Comparison of ENCODE assay signal across 7 mouse cellular contexts in genomic region chr12:29290591-29291351, GRCm38 (mm10).
A peak's percentile ranks its signal among the peaks of the same experiment; 100 is the strongest.
DNase-seq lines count a peak whose midpoint lies in the region; ATAC-seq and TF ChIP-seq lines count a peak whose summit lies in the region.

No protein-coding gene starts in this region.

- peak; percentile 89 for TF ChIP-seq POLR2A in heart, adult 2 months (IDR thresholded peaks at IDR 0.05; ENCODE audit: insufficient read depth, low read depth, low read length)
- TF ChIP-seq POLR2A in kidney, adult 2 months (IDR thresholded peaks at IDR 0.05; ENCODE audit: low read depth, low read length) = peak; percentile 77
- TF ChIP-seq POLR2A in small intestine, adult 2 months (IDR thresholded peaks at IDR 0.05; ENCODE audit: low read depth, low read length) = peak; percentile 71; the same call in 1 of the 2 replicates

- H3K4me1 ChIP-seq in embryonic facial prominence, embryonic 12.5 days = no peaks in the 10 kb centered on the region
- H3K4me1 ChIP-seq in heart, adult 2 months (ENCODE audit: control insufficient read depth, insufficient read depth, low read length) = peaks cover 3% of the 10 kb centered on the region
- H3K4me1 ChIP-seq in kidney, adult 2 months (ENCODE audit: control insufficient read depth, insufficient read depth, low read length) = no peaks in the 10 kb centered on the region; the same call in 1 of the 2 replicates
- H3K4me1 ChIP-seq in limb, embryonic 11.5 days (ENCODE audit: control insufficient read depth, insufficient read depth, low read length) = peaks cover 4% of the 10 kb centered on the region; the same call in 1 of the 2 replicates
- peaks cover 10% of the 10 kb centered on the region for H3K4me1 ChIP-seq in midbrain, embryonic 13.5 days (replicated peaks)
- H3K4me1 ChIP-seq in small intestine, adult 2 months (ENCODE audit: control insufficient read depth, insufficient read depth, insufficient read length, low read length) = peaks cover 4% of the 10 kb centered on the region; the same call in 1 of the 2 replicates

- no peaks in the 10 kb centered on the region for H3K9me3 ChIP-seq in embryonic facial prominence, embryonic 12.5 days
- H3K9me3 ChIP-seq in limb, embryonic 11.5 days (ENCODE audit: control insufficient read depth, low read length) = no peaks in the 10 kb centered on the region
- H3K9me3 ChIP-seq in midbrain, embryonic 13.5 days = no peaks in the 10 kb centered on the region

- peak overlapping the region; percentile 70 for H3K27ac ChIP-seq in embryonic facial prominence, embryonic 12.5 days
- H3K27ac ChIP-seq in heart, adult 2 months = peak overlapping the region; percentile 78
- H3K27ac ChIP-seq in kidney, adult 2 months (ENCODE audit: insufficient read depth, low read depth, low read length) = peak overlapping the region; percentile 45
- H3K27ac ChIP-seq in limb, embryonic 11.5 days (replicated peaks; ENCODE audit: low read depth, low read length) = 0 out of 2 replicates have a peak overlapping the region, but pooled peaks have one; percentile 21
- peak overlapping the region; percentile 82 for H3K27ac ChIP-seq in midbrain, embryonic 13.5 days
- peak overlapping the region; percentile 36 for H3K27ac ChIP-seq in small intestine, adult 2 months (ENCODE audit: insufficient read depth, low read depth, low read length)

- ATAC-seq in embryonic facial prominence, embryonic 12.5 days (ENCODE audit: insufficient number of reproducible peaks, insufficient read depth, low FRiP score, low TSS enrichment) = peak; percentile 99
- peak; percentile 100 for ATAC-seq in limb, embryonic 11.5 days (ENCODE audit: insufficient number of reproducible peaks, low FRiP score, low TSS enrichment, low read depth)
- peak; percentile 100 for ATAC-seq in midbrain, embryonic 13.5 days

- no peak for TF ChIP-seq EP300 in heart, adult 2 months (IDR thresholded peaks at IDR 0.05; ENCODE audit: insufficient read depth, low read depth, low read length)

- WGBS in embryonic facial prominence, embryonic 12.5 days = 12% methylated on average over 23 of the region's 23 CpGs
- WGBS in heart, adult 2 months = 12% methylated on average over 23 of the region's 23 CpGs
- WGBS in kidney, adult 2 months = 6% methylated on average over 23 of the region's 23 CpGs
- WGBS in limb, embryonic 11.5 days = 18% methylated on average over 23 of the region's 23 CpGs
- 11% methylated on average over 23 of the region's 23 CpGs for WGBS in midbrain, embryonic 13.5 days
- 3% methylated on average over 23 of the region's 23 CpGs for WGBS in small intestine, adult 2 months

- H3K27me3 ChIP-seq in embryonic facial prominence, embryonic 12.5 days = no peaks in the 10 kb centered on the region
- no peaks in the 10 kb centered on the region for H3K27me3 ChIP-seq in heart, adult 2 months (ENCODE audit: control insufficient read depth, insufficient read depth, low read length)
- H3K27me3 ChIP-seq in kidney, adult 2 months (replicated peaks; ENCODE audit: control insufficient read depth, insufficient read depth, low read length) = no peaks in the 10 kb centered on the region
- no peaks in the 10 kb centered on the region for H3K27me3 ChIP-seq in limb, embryonic 11.5 days (ENCODE audit: control insufficient read depth, insufficient read depth, low read length)
- H3K27me3 ChIP-seq in midbrain, embryonic 13.5 days = no peaks in the 10 kb centered on the region
- no peaks in the 10 kb centered on the region for H3K27me3 ChIP-seq in small intestine, adult 2 months (ENCODE audit: control insufficient read depth, insufficient read depth, low read length)

- TF ChIP-seq CTCF in heart, adult 2 months (IDR thresholded peaks at IDR 0.05) = peak; percentile 29
- no peak for TF ChIP-seq CTCF in kidney, adult 2 months (conservative IDR thresholded peaks at IDR 0.05; ENCODE audit: insufficient read depth, insufficient read length, low read depth, low read length)
- TF ChIP-seq CTCF in small intestine, adult 2 months (IDR thresholded peaks at IDR 0.05; ENCODE audit: extremely low read depth, insufficient read length, insufficient replicate concordance, low read depth, low read length) = no peak

- H3K4me2 ChIP-seq in embryonic facial prominence, embryonic 12.5 days (replicated peaks) = peak overlapping the region; percentile 51
- peak overlapping the region; percentile 46 for H3K4me2 ChIP-seq in limb, embryonic 11.5 days (ENCODE audit: low read depth, severe bottlenecking)
- peak overlapping the region; percentile 52 for H3K4me2 ChIP-seq in midbrain, embryonic 13.5 days (replicated peaks)

- peak overlapping the region; percentile 33 for H3K4me3 ChIP-seq in embryonic facial prominence, embryonic 12.5 days
- peak overlapping the region; percentile 47 for H3K4me3 ChIP-seq in heart, adult 2 months
- H3K4me3 ChIP-seq in kidney, adult 2 months (ENCODE audit: insufficient read depth, low read depth, low read length) = peak overlapping the region; percentile 31
- peak overlapping the region; percentile 24 for H3K4me3 ChIP-seq in limb, embryonic 11.5 days (ENCODE audit: low read depth, low read length)
- peak overlapping the region; percentile 18 for H3K4me3 ChIP-seq in midbrain, embryonic 13.5 days (replicated peaks)
- H3K4me3 ChIP-seq in small intestine, adult 2 months (ENCODE audit: low read depth, low read length) = peak overlapping the region; percentile 51

- intact Hi-C loops in heart, adult 2 months (cut with DNase I) = no loop called here

- peak overlapping the region; percentile 45 for H3K9ac ChIP-seq in embryonic facial prominence, embryonic 12.5 days
- H3K9ac ChIP-seq in heart, adult 2 months (ENCODE audit: low read depth, low read length) = peak overlapping the region; percentile 57
- H3K9ac ChIP-seq in limb, embryonic 11.5 days (ENCODE audit: low read length) = peak overlapping the region; percentile 49
- H3K9ac ChIP-seq in midbrain, embryonic 13.5 days (replicated peaks) = peak overlapping the region; percentile 57

- DNase-seq in adrenal gland, postnatal 36 days = peak; percentile 94 to 96
- DNase-seq in heart, adult 2 months = peak; percentile 90 to 96
- peak; percentile 98 for DNase-seq in kidney, adult 2 months
- DNase-seq in limb, embryonic 11.5 days (ENCODE audit: low spot score) = peak; percentile 94

- H3K79me2 ChIP-seq in heart, adult 2 months (replicated peaks; ENCODE audit: control insufficient read depth, insufficient read depth, low read length) = no peaks in the 10 kb centered on the region

- no peaks in the 10 kb centered on the region for H3K36me3 ChIP-seq in embryonic facial prominence, embryonic 12.5 days
- no peaks in the 10 kb centered on the region for H3K36me3 ChIP-seq in heart, adult 2 months (ENCODE audit: control insufficient read depth, insufficient read depth, low read length)
- no peaks in the 10 kb centered on the region for H3K36me3 ChIP-seq in kidney, adult 2 months (ENCODE audit: control insufficient read depth, insufficient read depth, low read length)
- no peaks in the 10 kb centered on the region for H3K36me3 ChIP-seq in limb, embryonic 11.5 days (ENCODE audit: control insufficient read depth, insufficient read depth, low read length)
- no peaks in the 10 kb centered on the region for H3K36me3 ChIP-seq in midbrain, embryonic 13.5 days
- no peaks in the 10 kb centered on the region for H3K36me3 ChIP-seq in small intestine, adult 2 months (ENCODE audit: control insufficient read depth, insufficient read depth, low read length)

Comparison
In these comparisons a context has a peak if more than half of its experiments do, and no peak if none do; other contexts are left out.
1. Peak in every context shown above with its lines: DNase-seq, ATAC-seq, H3K4me3 ChIP-seq and H3K27ac ChIP-seq.
2. H3K27ac ChIP-seq: peak in every context shown above with its lines; median percentile 82 in midbrain, embryonic 13.5 days; 78 in heart, adult 2 months; 70 in embryonic facial prominence, embryonic 12.5 days; 45 in kidney, adult 2 months; 36 in small intestine, adult 2 months; 21 in limb, embryonic 11.5 days.